Mouse (Mus musculus) ES-E14 (cell line): ENCODE results near the gene Zfyve27. TPM values are rescaled to one million over a fixed set of nuclear protein-coding genes. Genes with fewer than 3 reads are reported as not detected.

Source experiments
- DNase-seq: peaks from one replicate; pipeline ENCODE4 v3.0.0-alpha.2; 2013; ENCODE audit warnings: low read depth, low spot score
- H3K27ac ChIP-seq: 2 replicates; pipeline ENCODE4 v1.5.1; 2012; ENCODE audit warnings: low read depth, mild to moderate bottlenecking, low read length, moderate library complexity, mixed read lengths; ENCODE audit not compliant: poor library complexity, insufficient read depth, severe bottlenecking
- H3K36me3 ChIP-seq: 2 replicates; pipeline ENCODE4 v1.6.1; 2012; ENCODE audit warnings: mild to moderate bottlenecking, low read length, moderate library complexity, mixed read lengths; ENCODE audit not compliant: control insufficient read depth, poor library complexity, insufficient read depth, severe bottlenecking
- H3K4me1 ChIP-seq, 2 experiments: fragments of 150-350 bp in 1 of 2; sonication (generic) in 1 of 2; 2 replicates each; pipeline ENCODE4 v1.6.1; 2012; ENCODE audit warnings: low read length in 2 of 2, mild to moderate bottlenecking in 1 of 2, mixed read lengths in 1 of 2; ENCODE audit not compliant: control insufficient read depth in 2 of 2, insufficient read depth in 2 of 2, poor library complexity in 1 of 2
- H3K4me3 ChIP-seq, 2 experiments: fragments of 150-350 bp in 1 of 2; sonication (generic) in 1 of 2; 2 replicates each; pipeline ENCODE4 v1.5.1; 2012; ENCODE audit warnings: low read length in 2 of 2, low read depth in 1 of 2, mild to moderate bottlenecking in 1 of 2, mixed read lengths in 1 of 2; ENCODE audit not compliant: insufficient read depth in 1 of 2, poor library complexity in 1 of 2, severe bottlenecking in 1 of 2
- H3K9ac ChIP-seq: 2 replicates; pipeline ENCODE4 v1.6.1; 2012; ENCODE audit warnings: low read depth, mild to moderate bottlenecking, low read length, mixed read lengths; ENCODE audit not compliant: poor library complexity, insufficient read depth, severe bottlenecking
- H3K9me3 ChIP-seq: fragments of 150-350 bp; sonication (generic); 2 replicates; pipeline ENCODE4 v1.6.1; 2012; ENCODE audit warnings: low read depth, mild to moderate bottlenecking, low read length; ENCODE audit not compliant: control insufficient read depth, insufficient read depth
- CHD2 ChIP-seq: IDR thresholded peaks from 2 replicates; pipeline ENCODE4 v1.6.1; 2014; ENCODE audit warnings: mild to moderate bottlenecking, low read depth, low read length, inconsistent platforms
- HCFC1 ChIP-seq: IDR thresholded peaks from 2 replicates; pipeline ENCODE4 v1.6.1; 2012; ENCODE audit warnings: low read length, inconsistent platforms, borderline replicate concordance; ENCODE audit not compliant: insufficient read depth
- MAFK ChIP-seq: IDR thresholded peaks from 2 replicates; pipeline ENCODE4 v1.6.1; 2014; ENCODE audit warnings: mild to moderate bottlenecking, low read depth, low read length, inconsistent platforms; ENCODE audit not compliant: insufficient read depth
- ZC3H11A ChIP-seq: IDR thresholded peaks from 2 replicates; pipeline ENCODE4 v1.6.1; 2012; ENCODE audit warnings: low read depth, mild to moderate bottlenecking, inconsistent platforms, low read length, borderline replicate concordance
- ZNF384 ChIP-seq: IDR thresholded peaks from 2 replicates; pipeline ENCODE4 v1.6.1; 2012; ENCODE audit warnings: low read depth, low read length, inconsistent platforms
- in situ Hi-C, 2 experiments: fragments of 600-800 bp; cut with MboI; formaldehyde crosslinking; loops; one replicate each; pipeline ENCODE4 v1.15.1; 2025; ENCODE audit warnings: low sequenced_read_pairs in 2 of 2, inconsistent platforms in 1 of 2; ENCODE audit not compliant: unreplicated experiment in 2 of 2
- total RNA-seq: library from RNA; depleted of rRNA; stranded (reverse); fragments of 300-350 nt; gene quantifications from 2 replicates; pipeline ENCODE4 v1.2.3, GENCODE M21; 2012; rRNA removed

The Zfyve27 gene
- total RNA-seq: 45.9 and 78.1 TPM in 2 replicates

DNA sequence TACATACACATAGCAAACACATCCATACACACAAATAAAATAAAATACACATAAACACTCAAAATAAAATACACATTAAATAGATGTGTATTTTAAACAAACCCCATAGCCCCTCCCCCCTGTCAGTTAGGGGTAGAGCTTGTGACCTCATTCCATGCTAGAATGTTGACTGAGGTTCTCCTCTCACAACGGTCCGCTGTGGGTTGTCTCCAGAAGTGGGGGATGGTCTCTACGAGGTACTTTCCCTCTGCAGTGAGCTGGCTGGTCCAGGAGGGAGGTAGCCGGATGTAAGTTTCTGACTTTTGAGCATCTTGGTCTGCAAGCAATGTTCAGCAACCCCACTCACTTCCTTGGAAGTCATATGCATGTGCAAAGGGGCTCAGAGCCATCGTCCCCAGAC, at the start of gene Zfyve27:
Gene Zfyve27, plus strand, starts transcription at position 188 of the 400 bp plus-strand sequence.
- no peak within 1 kb of the TSS for H3K9ac ChIP-seq
- H3K4me1 ChIP-seq: no peaks in the 10 kb centered on the region; a peak in 1 of 4 replicates
- TF ChIP-seq ZNF384 (no peak), CHD2 (no peak), MAFK (no peak), ZC3H11A (no peak), HCFC1 (no peak)
- H3K36me3 ChIP-seq: no peaks in the 10 kb centered on the region
- H3K27ac ChIP-seq: no peak within 1 kb of the TSS
- H3K9me3 ChIP-seq: no peaks in the 10 kb centered on the region
- no peak for DNase-seq
- in situ Hi-C loops: no loop called here
- H3K4me3 ChIP-seq: no peak within 1 kb of the TSS

DNA sequence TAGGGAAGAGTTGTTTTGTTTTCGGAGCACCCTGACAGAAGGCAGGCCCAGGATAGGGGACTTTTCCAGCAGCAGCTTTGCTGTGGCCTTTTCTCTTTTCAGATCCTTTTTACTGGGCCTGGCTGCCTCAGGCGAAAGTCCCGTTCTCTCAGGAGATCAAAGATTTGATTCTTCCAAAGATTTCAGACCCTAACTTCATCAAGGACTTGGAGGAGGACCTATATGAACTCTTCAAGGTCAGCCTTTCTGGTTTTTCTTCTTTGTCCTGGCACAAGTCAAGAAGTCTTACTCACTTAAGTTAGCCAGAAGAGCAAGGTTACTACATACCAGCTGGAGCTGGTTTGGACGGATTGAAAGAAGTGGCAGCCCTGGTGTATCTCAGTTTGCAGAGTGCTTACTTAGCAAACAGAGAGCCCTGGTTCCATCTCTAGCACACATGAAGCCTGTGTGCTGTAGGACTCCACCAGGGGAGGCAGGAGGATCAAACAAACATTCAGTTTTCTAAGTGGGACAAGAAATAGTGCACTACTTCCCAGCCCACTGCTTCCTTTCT, 47.9 kb upstream of the Zfyve27 start:
- Histone ChIP-seq H3K36me3 (peaks cover 18% of the 10 kb centered on the region), H3K4me3 (no peak overlapping the region), H3K9me3 (no peaks in the 10 kb centered on the region), H3K27ac (no peak overlapping the region), H3K4me1 (no peaks in the 10 kb centered on the region), H3K9ac (no peak overlapping the region)
- no peak for TF ChIP-seq CHD2
- no peak for TF ChIP-seq HCFC1
- no peak for TF ChIP-seq MAFK
- no peak for TF ChIP-seq ZC3H11A
- no peak for TF ChIP-seq ZNF384
- in situ Hi-C loops: no loop called here
- DNase-seq: no peak

DNA sequence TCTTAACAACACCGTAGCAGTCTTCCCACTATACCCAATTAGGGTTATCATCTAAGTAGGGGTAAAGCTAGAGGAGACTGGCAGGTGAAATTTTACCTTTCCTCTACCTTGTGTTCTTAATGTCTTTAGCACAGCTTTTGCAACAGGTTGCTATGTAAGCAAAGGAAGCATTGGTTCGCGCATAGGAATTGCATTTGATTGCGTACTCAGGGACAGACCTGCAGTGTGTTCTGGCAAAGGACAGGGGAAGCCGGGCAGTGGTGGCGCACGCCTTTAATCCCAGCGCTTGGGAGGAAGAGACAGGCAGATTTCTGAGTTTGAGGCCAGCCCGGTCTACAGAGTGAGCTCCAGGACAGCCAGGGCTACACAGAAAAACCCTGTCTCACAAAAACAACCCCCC, 45.6 kb upstream of the Zfyve27 start:
- TF ChIP-seq HCFC1 (no peak), MAFK (no peak)
- no peak overlapping the region for H3K9ac ChIP-seq
- in situ Hi-C loops: no loop called here
- H3K4me1 ChIP-seq: no peaks in the 10 kb centered on the region
- DNase-seq: no peak
- H3K27ac ChIP-seq: no peak overlapping the region
- peaks cover 33% of the 10 kb centered on the region for H3K36me3 ChIP-seq
- H3K4me3 ChIP-seq: no peak overlapping the region
- H3K9me3 ChIP-seq: no peaks in the 10 kb centered on the region

DNA sequence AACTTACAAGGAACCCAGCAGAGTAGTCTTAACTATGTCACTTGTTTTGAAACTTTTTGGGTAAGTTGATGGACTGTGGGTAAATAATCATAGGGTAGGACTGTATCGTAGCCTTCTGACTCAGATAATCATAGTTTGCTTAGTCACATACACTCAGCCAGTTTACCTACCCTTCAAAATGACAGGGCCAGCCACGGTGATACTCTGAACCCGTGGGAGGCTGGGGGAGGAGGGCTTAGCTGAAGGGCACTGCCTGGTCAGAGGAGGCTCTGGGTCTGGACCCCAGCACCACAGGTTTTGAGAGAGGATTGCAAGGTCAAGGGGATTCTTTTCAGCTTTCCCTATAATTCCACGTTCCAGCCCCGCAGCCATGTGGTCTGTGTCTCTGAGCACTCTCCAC, 45.2 kb upstream of the Zfyve27 start:
- H3K27ac ChIP-seq: no peak overlapping the region
- no peak for DNase-seq
- no peak overlapping the region for H3K9ac ChIP-seq
- H3K36me3 ChIP-seq: peaks cover 38% of the 10 kb centered on the region
- H3K4me1 ChIP-seq: no peaks in the 10 kb centered on the region
- in situ Hi-C loops: no loop called here
- TF ChIP-seq CHD2 (no peak), ZNF384 (no peak), MAFK (no peak), ZC3H11A (no peak), HCFC1 (no peak)
- H3K9me3 ChIP-seq: no peaks in the 10 kb centered on the region
- H3K4me3 ChIP-seq: no peak overlapping the region

DNA sequence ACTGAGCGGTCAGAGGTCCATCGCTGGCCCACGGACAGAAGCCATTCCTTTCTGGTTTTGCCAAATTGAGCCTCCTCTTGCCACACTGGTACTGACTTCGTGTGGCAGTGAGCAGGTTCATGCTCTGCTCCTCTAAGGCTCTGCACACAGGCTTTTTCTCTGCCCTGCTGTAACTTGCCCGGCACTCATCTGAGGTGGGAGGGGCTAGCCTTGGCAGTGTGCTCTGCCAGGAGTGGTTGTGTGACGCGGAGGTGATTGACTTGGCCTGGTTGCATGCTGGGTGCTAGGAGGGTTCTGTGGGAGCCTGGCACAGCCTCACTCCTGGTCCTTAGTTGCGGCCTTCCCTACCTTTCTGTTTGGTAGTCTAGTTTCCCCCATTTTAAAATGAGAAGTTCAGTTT, 43.3 kb upstream of the Zfyve27 start:
- TF ChIP-seq HCFC1 (no peak), CHD2 (no peak), MAFK (no peak), ZC3H11A (no peak)
- Histone ChIP-seq H3K4me3 (no peak overlapping the region), H3K9me3 (no peaks in the 10 kb centered on the region), H3K9ac (no peak overlapping the region), H3K36me3 (peaks cover 48% of the 10 kb centered on the region), H3K4me1 (peaks cover 4 to 5% of the 10 kb centered on the region in 2 experiments), H3K27ac (no peak overlapping the region)
- in situ Hi-C loops: no loop called here
- DNase-seq: no peak
